Mouse (Mus musculus): ENCODE results near the gene Ece1. TPM values are rescaled to one million over a fixed set of nuclear protein-coding genes. Genes with fewer than 3 reads are reported as not detected.

Ece1 gene
- polyA plus RNA-seq, 1 experiment from 2014 or later, result 62.1 TPM

DNA sequence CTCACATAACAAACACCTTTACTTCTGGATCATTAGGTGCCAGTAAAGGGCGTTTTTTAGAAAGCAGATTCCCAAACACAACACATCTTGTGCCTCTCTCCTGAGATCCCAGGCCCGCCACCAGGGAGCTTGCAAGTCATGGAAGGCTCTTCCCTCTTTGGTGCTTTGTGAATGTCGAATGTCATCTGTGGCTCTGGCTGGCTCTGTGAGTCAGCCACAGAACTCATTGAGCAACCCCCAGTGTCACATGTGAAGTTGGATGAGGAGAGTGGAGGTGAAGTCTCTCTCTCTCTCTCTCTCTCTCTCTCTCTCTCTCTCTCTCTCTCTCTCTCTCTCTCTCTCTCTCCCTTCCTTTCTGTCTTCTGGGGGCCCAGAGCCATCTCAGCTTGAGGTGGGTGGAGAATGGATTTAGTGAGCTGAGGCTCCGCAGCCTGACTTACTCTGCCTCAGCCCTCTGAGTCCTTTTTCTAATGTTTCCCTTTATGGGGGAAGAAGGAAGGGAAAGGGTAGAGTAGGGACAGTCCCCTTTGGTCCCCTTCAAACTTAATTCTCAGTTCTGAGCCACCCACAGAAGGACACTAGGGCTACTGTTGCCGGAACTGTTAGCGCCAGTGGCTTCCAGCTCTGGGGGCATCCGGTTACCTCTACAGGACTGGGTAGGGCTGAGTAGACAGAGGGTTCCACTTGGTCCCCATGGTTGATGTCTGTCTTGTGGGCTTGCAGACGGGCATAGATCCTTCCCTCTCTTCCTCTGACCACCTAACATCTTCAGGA lies 17.5 kb downstream of the Ece1 start:
- Histone ChIP-seq H3K9me3 (ENCODE audit: control insufficient read depth, low read length) (no peaks in the 10 kb centered on the region), H3K36me3 (ENCODE audit: control insufficient read depth, insufficient read depth, low read length) (no peaks in the 10 kb centered on the region), H3K27me3 (replicated peaks; ENCODE audit: control insufficient read depth, insufficient read depth, low read length) (no peaks in the 10 kb centered on the region), H3K4me3 (ENCODE audit: low read depth, low read length) (no peak overlapping the region), H3K4me2 (ENCODE audit: low read depth, low read length) (no peak overlapping the region), H3K27ac (replicated peaks; ENCODE audit: low read depth, low read length) (0 out of 2 replicates have a peak overlapping the region, but pooled peaks have one; percentile 15), H3K4me1 (ENCODE audit: control insufficient read depth, insufficient read depth, low read length) (peaks cover 53% of the 10 kb centered on the region), H3K9ac (ENCODE audit: low read depth, low read length) (no peak overlapping the region)
- no peak for ATAC-seq (ENCODE audit: low read depth)
- 66% methylated on average over 8 of the region's 8 CpGs for whole genome bisulfite sequencing
- DNase-seq (ENCODE audit: low spot score), result no peak

- H3K36me3 ChIP-seq (ENCODE audit: control insufficient read depth, insufficient read depth, low read length), result no peaks in the 10 kb centered on the region
- H3K4me2 ChIP-seq (ENCODE audit: low read depth, low read length), result no peak overlapping the region
- peaks cover 36% of the 10 kb centered on the region for H3K4me1 ChIP-seq (ENCODE audit: control insufficient read depth, insufficient read depth, low read length)
- H3K27me3 ChIP-seq (replicated peaks; ENCODE audit: control insufficient read depth, insufficient read depth, low read length), result no peaks in the 10 kb centered on the region
- 89% methylated on average over 8 of the region's 8 CpGs for WGBS
- ATAC-seq (ENCODE audit: low read depth) (no peak), DNase-seq (ENCODE audit: low spot score) (no peak)
- no peak overlapping the region for H3K27ac ChIP-seq (replicated peaks; ENCODE audit: low read depth, low read length)
- H3K9me3 ChIP-seq (ENCODE audit: control insufficient read depth, low read length), result no peaks in the 10 kb centered on the region
- H3K9ac ChIP-seq (ENCODE audit: low read depth, low read length), result no peak overlapping the region
- H3K4me3 ChIP-seq (ENCODE audit: low read depth, low read length), result no peak overlapping the region
Observed at GRCm38 (mm10) chr4:137881445-137881844, 19.4 kb downstream of the Ece1 start.

DNA sequence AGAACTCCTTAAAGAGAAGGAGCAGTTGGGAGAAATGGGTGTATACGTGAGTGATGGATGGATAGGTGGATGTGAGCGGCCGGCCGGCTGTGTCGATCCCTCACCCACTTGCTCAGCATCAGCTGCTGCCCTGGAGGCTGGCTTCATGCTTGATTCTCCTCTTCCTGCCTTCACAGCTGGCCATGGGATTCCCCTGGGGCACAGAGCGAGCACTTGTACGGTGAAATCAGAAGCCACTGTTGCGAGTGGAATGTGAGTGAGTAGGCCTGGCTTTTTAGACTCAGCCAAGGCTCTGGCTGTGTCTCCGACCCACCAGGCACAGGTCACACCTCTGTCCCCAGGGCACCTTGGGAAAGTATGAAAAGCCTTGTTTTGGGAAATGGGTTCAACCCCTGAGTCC lies 20.6 kb downstream of the Ece1 start:
- Histone ChIP-seq H3K9me3 (ENCODE audit: control insufficient read depth, low read length) (no peaks in the 10 kb centered on the region), H3K4me1 (ENCODE audit: control insufficient read depth, insufficient read depth, low read length) (peaks cover 25% of the 10 kb centered on the region), H3K36me3 (ENCODE audit: control insufficient read depth, insufficient read depth, low read length) (no peaks in the 10 kb centered on the region), H3K4me2 (ENCODE audit: low read depth, low read length) (no peak overlapping the region), H3K27ac (replicated peaks; ENCODE audit: low read depth, low read length) (peak overlapping the region; percentile 53), H3K4me3 (ENCODE audit: low read depth, low read length) (no peak overlapping the region), H3K9ac (ENCODE audit: low read depth, low read length) (no peak overlapping the region), H3K27me3 (replicated peaks; ENCODE audit: control insufficient read depth, insufficient read depth, low read length) (no peaks in the 10 kb centered on the region)
- WGBS, result 38% methylated on average over 9 of the region's 9 CpGs
- DNase-seq (ENCODE audit: low spot score) (peak; percentile 86), ATAC-seq (ENCODE audit: low read depth) (peak; percentile 56)

DNA sequence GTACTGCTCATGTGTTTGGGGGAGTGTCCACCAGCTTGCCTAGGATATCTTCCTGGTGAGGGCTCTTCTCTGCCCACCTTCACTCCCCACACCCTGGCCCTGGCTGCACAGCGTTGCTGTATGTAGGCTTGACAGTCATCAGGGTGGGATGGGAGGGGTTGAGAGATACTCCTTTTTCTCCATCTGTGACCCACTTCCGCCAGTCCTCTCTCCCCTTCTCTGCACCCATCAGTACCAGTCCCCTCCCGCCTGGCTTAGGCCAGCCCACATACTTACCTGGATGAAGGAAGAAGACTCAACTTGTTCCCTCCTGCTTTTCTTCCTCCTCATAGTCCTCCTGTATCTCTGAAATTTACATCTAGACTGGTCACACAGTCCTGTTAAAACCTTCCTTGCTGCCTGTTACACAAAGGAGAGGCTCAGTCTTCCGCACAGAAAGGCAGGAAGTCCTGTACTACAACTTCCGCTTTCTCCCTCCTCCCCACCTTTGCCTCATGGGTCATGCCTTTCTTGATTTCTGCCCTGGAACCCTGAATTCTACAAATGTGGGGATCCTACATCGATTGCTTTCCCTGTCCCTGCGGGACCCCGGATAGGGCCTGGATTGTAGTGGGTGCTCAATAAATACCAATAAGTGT lies 21.6 kb downstream of the Ece1 start:
- no peak overlapping the region for H3K4me3 ChIP-seq (ENCODE audit: low read depth, low read length)
- 82% methylated on average over 8 of the region's 8 CpGs for WGBS
- no peak for DNase-seq (ENCODE audit: low spot score)
- H3K9me3 ChIP-seq (ENCODE audit: control insufficient read depth, low read length), result no peaks in the 10 kb centered on the region
- peaks cover 3% of the 10 kb centered on the region; the same call in 1 of the 2 replicates for H3K36me3 ChIP-seq (ENCODE audit: control insufficient read depth, insufficient read depth, low read length)
- peak; percentile 34; the same call in 1 of the 2 replicates for ATAC-seq (ENCODE audit: low read depth)
- no peaks in the 10 kb centered on the region for H3K27me3 ChIP-seq (replicated peaks; ENCODE audit: control insufficient read depth, insufficient read depth, low read length)
- H3K4me1 ChIP-seq (ENCODE audit: control insufficient read depth, insufficient read depth, low read length), result peaks cover 22% of the 10 kb centered on the region
- H3K4me2 ChIP-seq (ENCODE audit: low read depth, low read length), result no peak overlapping the region
- H3K9ac ChIP-seq (ENCODE audit: low read depth, low read length), result no peak overlapping the region
- H3K27ac ChIP-seq (replicated peaks; ENCODE audit: low read depth, low read length), result 0 out of 2 replicates have a peak overlapping the region, but pooled peaks have one; percentile 8

- no peaks in the 10 kb centered on the region for H3K9me3 ChIP-seq (ENCODE audit: control insufficient read depth, low read length)
- 75% methylated on average over 10 of the region's 10 CpGs for WGBS
- ATAC-seq (ENCODE audit: low read depth) (no peak), DNase-seq (ENCODE audit: low spot score) (no peak)
- H3K36me3 ChIP-seq (ENCODE audit: control insufficient read depth, insufficient read depth, low read length), result peaks cover 3% of the 10 kb centered on the region; the same call in 1 of the 2 replicates
- H3K4me1 ChIP-seq (ENCODE audit: control insufficient read depth, insufficient read depth, low read length), result peaks cover 22% of the 10 kb centered on the region
- H3K27ac ChIP-seq (replicated peaks; ENCODE audit: low read depth, low read length), result no peak overlapping the region
- H3K4me3 ChIP-seq (ENCODE audit: low read depth, low read length), result no peak overlapping the region
- H3K4me2 ChIP-seq (ENCODE audit: low read depth, low read length), result no peak overlapping the region
- no peak overlapping the region for H3K9ac ChIP-seq (ENCODE audit: low read depth, low read length)
- H3K27me3 ChIP-seq (replicated peaks; ENCODE audit: control insufficient read depth, insufficient read depth, low read length), result no peaks in the 10 kb centered on the region
Observed at GRCm38 (mm10) chr4:137887337-137887992, 25.4 kb downstream of the Ece1 start.

GRCm38 (mm10) chr4:137887993-137888388 lies 26.0 kb downstream of the Ece1 start:
- Histone ChIP-seq H3K27me3 (replicated peaks; ENCODE audit: control insufficient read depth, insufficient read depth, low read length) (no peaks in the 10 kb centered on the region), H3K4me1 (ENCODE audit: control insufficient read depth, insufficient read depth, low read length) (peaks cover 22% of the 10 kb centered on the region), H3K36me3 (ENCODE audit: control insufficient read depth, insufficient read depth, low read length) (peaks cover 3% of the 10 kb centered on the region; the same call in 1 of the 2 replicates), H3K4me2 (ENCODE audit: low read depth, low read length) (no peak overlapping the region), H3K27ac (replicated peaks; ENCODE audit: low read depth, low read length) (no peak overlapping the region), H3K9me3 (ENCODE audit: control insufficient read depth, low read length) (no peaks in the 10 kb centered on the region), H3K9ac (ENCODE audit: low read depth, low read length) (no peak overlapping the region), H3K4me3 (ENCODE audit: low read depth, low read length) (no peak overlapping the region)
- WGBS, result 64% methylated on average over 8 of the region's 8 CpGs
- ATAC-seq (ENCODE audit: low read depth), result no peak
- no peak for DNase-seq (ENCODE audit: low spot score)

DNA sequence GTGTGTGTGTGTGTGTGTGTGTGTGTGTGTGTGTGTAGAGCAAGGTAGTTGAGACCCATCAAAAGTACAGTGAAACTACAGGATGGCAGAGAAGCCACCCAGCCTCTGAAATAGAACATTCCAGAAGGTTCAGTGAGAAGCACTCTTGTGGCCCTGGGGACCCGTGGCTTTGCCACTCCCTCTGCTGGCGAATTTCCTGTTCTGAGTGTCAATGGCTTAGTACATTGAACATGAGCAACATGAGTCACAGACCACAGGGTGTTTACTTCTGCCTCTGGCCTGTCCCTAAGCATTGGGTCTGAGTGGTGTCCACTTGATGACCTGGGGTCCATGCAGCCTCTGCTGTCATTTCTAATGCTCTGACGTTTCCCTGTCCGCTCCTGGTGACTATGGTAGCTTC lies 28.6 kb downstream of the Ece1 start:
- Histone ChIP-seq H3K36me3 (ENCODE audit: control insufficient read depth, insufficient read depth, low read length) (peaks cover 3% of the 10 kb centered on the region; the same call in 1 of the 2 replicates), H3K4me3 (ENCODE audit: low read depth, low read length) (no peak overlapping the region), H3K4me2 (ENCODE audit: low read depth, low read length) (no peak overlapping the region), H3K4me1 (ENCODE audit: control insufficient read depth, insufficient read depth, low read length) (peaks cover 20% of the 10 kb centered on the region), H3K9ac (ENCODE audit: low read depth, low read length) (no peak overlapping the region), H3K27me3 (replicated peaks; ENCODE audit: control insufficient read depth, insufficient read depth, low read length) (no peaks in the 10 kb centered on the region), H3K27ac (replicated peaks; ENCODE audit: low read depth, low read length) (no peak overlapping the region), H3K9me3 (ENCODE audit: control insufficient read depth, low read length) (no peaks in the 10 kb centered on the region)
- DNase-seq (ENCODE audit: low spot score), result peak; percentile 63
- ATAC-seq (ENCODE audit: low read depth), result no peak
- 57% methylated on average over 4 of the region's 4 CpGs for WGBS

DNA sequence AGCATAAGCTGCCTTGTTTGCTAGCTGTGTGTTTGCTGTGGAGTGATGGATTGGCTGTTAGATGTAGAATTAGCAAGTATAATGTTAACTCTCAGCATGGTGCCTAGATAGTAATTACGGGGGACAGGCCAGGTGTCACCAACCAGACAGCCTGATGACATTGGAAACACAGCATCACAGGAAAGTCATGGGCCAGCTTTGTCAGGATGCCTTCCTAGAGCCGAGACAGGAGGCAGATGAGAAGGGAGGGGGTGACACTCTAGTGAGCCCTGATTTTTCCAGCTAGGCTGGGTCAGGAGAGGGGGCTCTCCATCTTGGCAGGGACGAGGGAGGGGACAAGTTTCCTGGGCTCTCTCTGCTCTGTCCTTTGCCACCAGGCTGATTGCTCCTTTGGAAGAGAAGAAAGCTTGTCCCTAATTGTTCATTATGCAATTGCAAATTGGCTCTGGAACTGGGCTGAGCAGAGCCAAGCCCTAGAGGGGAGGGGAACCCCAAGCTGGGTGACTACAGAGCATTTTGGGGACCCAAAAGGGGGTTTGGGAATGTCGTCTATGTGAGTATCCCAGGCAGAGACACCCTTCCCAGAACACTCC lies 29.6 kb downstream of the Ece1 start:
- Histone ChIP-seq H3K4me1 (ENCODE audit: control insufficient read depth, insufficient read depth, low read length) (peaks cover 31% of the 10 kb centered on the region), H3K4me2 (ENCODE audit: low read depth, low read length) (no peak overlapping the region), H3K4me3 (ENCODE audit: low read depth, low read length) (no peak overlapping the region), H3K9ac (ENCODE audit: low read depth, low read length) (no peak overlapping the region), H3K27me3 (replicated peaks; ENCODE audit: control insufficient read depth, insufficient read depth, low read length) (no peaks in the 10 kb centered on the region), H3K9me3 (ENCODE audit: control insufficient read depth, low read length) (no peaks in the 10 kb centered on the region), H3K36me3 (ENCODE audit: control insufficient read depth, insufficient read depth, low read length) (peaks cover 3% of the 10 kb centered on the region; the same call in 1 of the 2 replicates), H3K27ac (replicated peaks; ENCODE audit: low read depth, low read length) (peak overlapping the region; percentile 88)
- DNase-seq (ENCODE audit: low spot score) (no peak), ATAC-seq (ENCODE audit: low read depth) (no peak)
- WGBS, result 24% methylated on average over 4 of the region's 4 CpGs
